Mouse (Mus musculus) olfactory bulb, adult 2 months (tissue): ENCODE measurements around the gene Sema3a.

ENCODE experiments used
- CTCF ChIP-seq: fragments of 200-500 bp; IDR thresholded peaks from 2 replicates; pipeline ENCODE4 v1.5.1; 2012; ENCODE audit warnings: low read depth, mild to moderate bottlenecking, low read length, moderate library complexity; ENCODE audit not compliant: insufficient read depth
- POLR2A ChIP-seq: fragments of 200-500 bp; IDR thresholded peaks from 2 replicates; pipeline ENCODE4 v1.6.1; 2012; ENCODE audit warnings: mild to moderate bottlenecking, low read depth, low read length, moderate library complexity; ENCODE audit not compliant: insufficient read depth

DNA sequence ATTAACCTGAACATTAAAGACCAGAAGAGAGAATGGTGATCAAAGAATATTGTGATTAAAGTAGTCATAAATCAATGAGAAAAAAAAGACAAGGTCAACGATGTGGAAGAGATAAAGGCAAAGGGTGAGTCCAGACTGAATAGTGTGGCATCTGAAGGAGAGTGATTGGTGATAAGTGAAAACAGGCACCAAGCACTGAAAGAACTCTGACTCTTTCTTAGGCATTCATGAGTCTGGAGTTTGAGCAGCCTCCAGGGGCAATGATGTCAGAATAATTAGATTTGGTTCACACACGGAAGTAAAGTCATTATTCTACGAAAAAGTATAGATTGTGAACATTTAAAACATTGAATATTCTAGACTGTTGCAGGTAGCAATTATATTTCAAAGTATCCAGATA is 235.5 kb downstream of the Sema3a start:
- TF ChIP-seq POLR2A (no peak), CTCF (no peak)
